Mouse (Mus musculus) lung, adult 2 months (tissue): ENCODE results near the gene Stat4. TPM values are rescaled to one million over a fixed set of nuclear protein-coding genes. Genes with fewer than 3 reads are reported as not detected.
"Not testable (repeated sequence)": the region's sequence is repeated elsewhere in the genome, so short reads cannot be mapped to it uniquely, and the experiment has no call there.

ENCODE experiments used
- DNase-seq: peaks from one replicate; pipeline ENCODE4 v3.0.0; 2022
- H3K4me1 ChIP-seq: fragments of 200-500 bp; 2 replicates; pipeline ENCODE4 v1.6.1; 2011; ENCODE audit warnings: low read length; ENCODE audit not compliant: control insufficient read depth, insufficient read depth
- H3K4me3 ChIP-seq: fragments of 200-500 bp; replicated peaks from 2 replicates; pipeline ENCODE3; 2011; ENCODE audit warnings: low read depth, mild to moderate bottlenecking, control low read depth, low read length; ENCODE audit errors: extremely low read depth
- CTCF ChIP-seq: fragments of 200-500 bp; IDR thresholded peaks from 2 replicates; pipeline ENCODE4 v1.5.1; 2011; ENCODE audit warnings: mild to moderate bottlenecking, low read length, control low read depth; ENCODE audit not compliant: insufficient read depth
- POLR2A ChIP-seq: fragments of 200-500 bp; IDR thresholded peaks from 2 replicates; pipeline ENCODE4 v1.6.1; 2011; ENCODE audit warnings: low read depth, mild to moderate bottlenecking, control low read depth, low read length, borderline replicate concordance; ENCODE audit errors: extremely low read depth
- WGBS: fragments of 180-500 bp; shearing (Covaris S2); methylation state at CpG from one replicate; pipeline ENCODE4 v1.1.7; 2018; 5-methylcytosine and 5-hydroxymethylcytosine counted together
- polyA plus RNA-seq: library from polyadenylated mRNA; depleted of rRNA; stranded (reverse); fragments of >200 nt; gene quantifications from 2 replicates; pipeline ENCODE4 v1.2.3, GENCODE M21; 2012

Stat4 gene
- polyA plus RNA-seq, 1 experiment: 1.1 TPM

DNA sequence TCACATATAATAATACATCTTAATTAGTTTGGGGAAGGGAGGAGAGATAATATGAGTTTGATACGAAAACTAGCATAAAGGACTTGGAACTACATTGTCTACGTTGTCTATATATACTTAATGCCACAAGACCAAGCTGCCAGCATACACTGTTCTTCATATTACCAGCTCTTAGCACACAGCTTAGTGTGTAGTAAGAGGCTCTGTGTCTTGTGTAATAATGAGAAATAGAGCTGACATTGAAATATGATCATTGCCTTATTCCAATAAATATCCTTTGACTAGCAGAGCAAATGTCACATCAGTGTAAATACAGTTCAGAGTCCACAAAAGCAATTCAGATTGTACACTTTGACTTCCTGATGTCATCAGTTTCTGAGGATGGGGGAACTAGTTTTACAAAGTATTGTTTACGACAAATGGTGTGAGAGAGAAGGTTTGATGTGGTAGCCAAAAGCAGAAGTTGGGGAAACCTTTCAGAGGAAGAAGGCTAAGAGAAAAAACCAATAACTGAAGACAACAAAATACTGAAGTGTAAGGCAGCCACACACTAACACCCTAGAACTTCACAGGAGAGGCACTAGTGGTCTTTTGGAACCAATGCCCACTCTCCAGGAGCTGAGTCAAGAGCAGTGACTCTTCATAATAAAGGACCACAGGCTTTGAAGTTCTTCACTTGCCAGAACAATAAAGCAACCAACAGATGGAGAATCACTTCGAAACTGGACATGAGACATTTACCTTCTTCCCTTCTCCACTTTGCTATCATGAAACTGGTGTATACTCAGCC, 35.2 kb downstream of the Stat4 start:
- Histone ChIP-seq H3K4me1 (no peaks in the 10 kb centered on the region), H3K4me3 (no peak overlapping the region)
- TF ChIP-seq CTCF (no peak), POLR2A (no peak)
- 72% methylated on average over 4 of the region's 4 CpGs for WGBS
- DNase-seq: no peak

GRCm38 (mm10) chr1:52028686-52029085, 41.7 kb downstream of the Stat4 start:
- no peak for DNase-seq
- Histone ChIP-seq H3K4me1 (no peaks in the 10 kb centered on the region), H3K4me3 (no peak overlapping the region)
- no peak for TF ChIP-seq CTCF
- TF ChIP-seq POLR2A: no peak
- 82% methylated on average over 5 of the region's 5 CpGs for WGBS

GRCm38 (mm10) chr1:52034816-52035752, 48.1 kb downstream of the Stat4 start:
- no peak for DNase-seq
- TF ChIP-seq CTCF: no peak
- TF ChIP-seq POLR2A: no peak
- Histone ChIP-seq H3K4me1 (no peaks in the 10 kb centered on the region), H3K4me3 (no peak overlapping the region)
- WGBS: 62% methylated on average over 12 of the region's 12 CpGs

DNA sequence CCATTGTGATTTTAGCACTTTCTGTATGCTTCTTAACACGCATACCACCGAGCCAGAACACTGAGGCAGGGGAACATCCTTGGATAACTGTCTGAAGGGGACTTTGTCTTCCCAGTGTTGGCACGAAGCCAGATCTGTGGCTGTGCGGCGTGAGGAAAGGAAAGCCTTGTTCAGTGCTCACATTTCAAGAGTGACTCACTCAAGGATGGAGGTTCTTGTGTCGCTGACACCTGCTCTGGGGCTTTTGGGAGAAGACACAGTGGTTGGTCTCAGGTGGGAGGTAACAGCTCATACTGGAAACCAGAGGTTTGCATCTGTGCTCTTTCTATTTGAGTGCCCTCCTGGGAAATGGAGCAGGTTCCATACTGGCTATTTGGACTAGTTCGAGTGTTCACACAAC, 52.2 kb downstream of the Stat4 start:
- WGBS: 39% methylated on average over 7 of the region's 7 CpGs
- no peak overlapping the region for H3K4me3 ChIP-seq
- TF ChIP-seq POLR2A: no peak
- no peak for TF ChIP-seq CTCF
- H3K4me1 ChIP-seq: no peaks in the 10 kb centered on the region
- no peak for DNase-seq

GRCm38 (mm10) chr1:52039626-52040025, 52.7 kb downstream of the Stat4 start:
- H3K4me1 ChIP-seq: no peaks in the 10 kb centered on the region
- no peak overlapping the region for H3K4me3 ChIP-seq
- no peak for DNase-seq
- WGBS: 75% methylated on average over 9 of the region's 9 CpGs
- TF ChIP-seq CTCF: no peak
- TF ChIP-seq POLR2A: no peak

DNA sequence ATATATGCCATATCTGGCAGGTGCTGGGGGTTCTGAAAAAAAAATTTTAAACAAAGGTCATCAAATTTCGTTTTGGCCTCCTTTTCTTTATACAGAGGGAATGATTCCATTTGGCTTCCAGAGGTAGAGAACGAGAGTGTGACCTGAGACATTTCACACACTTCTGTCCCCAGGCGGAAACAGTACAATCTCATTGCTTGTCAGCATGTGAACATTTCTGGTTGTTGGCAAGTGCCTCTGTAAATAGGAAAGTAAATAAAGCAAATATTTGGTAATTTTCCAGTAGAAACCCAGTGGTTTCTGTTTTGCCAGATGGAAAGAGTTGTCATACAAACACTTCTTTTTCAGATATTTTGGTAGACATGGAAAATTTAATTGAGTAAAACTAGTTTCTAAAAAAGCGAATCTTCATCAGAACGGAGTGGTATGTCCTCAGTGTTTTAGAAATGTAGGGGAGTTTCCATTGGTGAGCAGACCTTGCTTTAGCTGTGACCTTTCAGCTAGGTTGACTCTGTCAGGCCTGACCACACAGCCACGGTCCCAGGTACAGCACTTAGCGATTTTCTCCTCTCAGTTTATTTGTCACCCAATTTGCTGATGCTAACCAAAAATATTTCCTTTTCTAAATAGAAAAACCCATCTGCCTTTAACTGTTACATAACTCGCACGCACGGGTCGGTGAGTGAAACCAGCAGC, 53.6 kb downstream of the Stat4 start:
- WGBS: 62% methylated on average over 11 of the region's 11 CpGs
- no peak for DNase-seq
- Histone ChIP-seq H3K4me3 (no peak overlapping the region), H3K4me1 (no peaks in the 10 kb centered on the region)
- no peak for TF ChIP-seq CTCF
- TF ChIP-seq POLR2A: no peak

- no peak for DNase-seq
- TF ChIP-seq CTCF (no peak), POLR2A (no peak)
- no peaks in the 10 kb centered on the region for H3K4me1 ChIP-seq
- no peak overlapping the region for H3K4me3 ChIP-seq
- 49% methylated on average over 4 of the region's 4 CpGs for WGBS
These were observed 56.2 kb downstream of the Stat4 start for GRCm38 (mm10) chr1:52043191-52043590.

DNA sequence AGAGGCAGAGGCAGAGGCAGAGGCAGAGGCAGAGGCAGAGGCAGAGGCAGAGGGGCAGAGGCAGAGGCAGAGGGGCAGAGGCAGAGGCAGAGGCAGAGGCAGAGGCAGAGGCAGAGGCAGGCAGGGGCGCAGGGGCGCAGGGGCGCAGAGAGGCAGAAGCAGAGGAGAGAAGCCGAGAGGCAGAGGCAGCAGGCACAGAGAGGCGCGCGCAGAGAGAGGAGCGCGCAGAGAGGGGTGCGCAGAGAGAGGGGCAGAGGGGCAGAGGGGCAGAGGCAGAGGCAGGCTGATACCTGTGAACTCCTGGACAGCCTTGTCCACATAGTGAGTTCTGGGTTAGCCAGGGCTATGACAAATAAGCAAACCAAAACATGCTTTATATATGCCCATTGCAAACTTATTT, 59.9 kb downstream of the Stat4 start:
- not testable (repeated sequence) for H3K4me3 ChIP-seq, DNase-seq, H3K4me1 ChIP-seq
- WGBS: 92% methylated on average over 10 of the region's 10 CpGs

DNA sequence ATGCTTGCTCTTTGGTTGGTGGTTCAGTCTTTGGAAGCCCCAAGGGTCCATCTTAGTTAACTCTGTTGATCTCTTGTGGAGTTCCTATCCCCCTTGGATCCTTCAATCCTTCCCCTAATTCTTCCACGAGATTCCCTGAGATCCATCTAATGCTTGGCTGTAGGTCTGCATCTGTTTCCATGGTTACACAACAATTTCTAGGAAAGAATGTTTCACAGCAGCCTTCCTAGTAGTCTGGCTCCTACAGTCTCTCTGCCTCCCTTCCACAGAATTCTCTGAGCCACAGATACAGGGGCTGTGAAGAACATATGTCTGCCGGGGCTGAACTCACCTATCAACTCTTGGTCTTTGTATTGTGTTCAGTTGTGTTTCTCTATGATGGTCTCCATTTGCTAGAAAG, 61.8 kb downstream of the Stat4 start:
- WGBS: 54% methylated on average over 2 of the region's 2 CpGs
- Histone ChIP-seq H3K4me3 (no peak overlapping the region), H3K4me1 (no peaks in the 10 kb centered on the region)
- TF ChIP-seq POLR2A (no peak), CTCF (no peak)
- DNase-seq: no peak
